Mouse (Mus musculus) cerebellum, postnatal 10 days (tissue): ENCODE results near the gene 9130409I23Rik.

Experiments used
- DNase-seq, 2 experiments: peaks; one replicate each; pipeline ENCODE4 v3.0.0; 2021; ENCODE audit warnings: mixed read lengths in 2 of 2

9130409I23Rik gene

DNA sequence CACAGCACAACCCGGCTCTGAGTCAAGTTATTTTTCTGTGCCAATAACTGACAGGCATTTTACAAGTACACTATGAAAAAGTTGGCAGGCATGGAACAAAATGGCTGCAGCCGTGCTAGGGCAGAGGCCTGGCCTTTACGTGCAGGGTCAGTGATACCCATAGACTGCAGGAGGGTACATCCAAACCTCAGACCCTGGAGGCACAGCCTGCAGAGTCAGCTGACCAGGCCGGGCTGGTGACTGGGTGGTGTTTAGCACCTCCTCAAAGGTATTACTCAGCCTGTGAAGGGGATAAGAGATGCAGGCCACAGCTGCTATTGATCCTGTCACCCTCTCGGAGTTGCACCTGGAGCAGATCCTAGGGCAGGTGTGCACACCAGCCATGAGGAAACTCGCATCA is at the start of gene 9130409I23Rik:
Gene 9130409I23Rik, plus strand, starts transcription at position 301 of the 400 bp plus-strand sequence.
- DNase-seq: no peak

GRCm38 (mm10) chr1:181001621-181002020 is 49.4 kb upstream of the 9130409I23Rik start:
- DNase-seq: no peak

DNA sequence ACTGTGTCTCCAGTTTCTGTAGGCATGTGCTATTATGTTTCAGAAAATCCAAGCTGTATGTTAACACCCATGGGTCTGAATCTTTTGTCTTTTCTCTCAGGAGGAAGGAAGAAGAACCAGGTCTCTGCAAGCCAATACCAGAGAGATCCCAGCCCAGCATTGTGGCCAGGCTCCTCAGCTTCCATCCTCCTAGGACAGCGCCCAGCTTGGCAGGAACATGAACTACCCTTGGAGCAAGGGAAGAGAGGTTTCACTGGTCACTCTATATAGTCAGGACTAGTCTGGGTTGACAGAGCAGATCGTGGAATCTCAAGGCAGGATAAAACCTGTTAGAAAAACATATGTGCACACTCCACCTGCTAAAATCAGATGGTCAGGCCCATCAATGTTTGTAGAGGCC is 47.2 kb upstream of the 9130409I23Rik start:
- no peak for DNase-seq

GRCm38 (mm10) chr1:181005331-181005730 is 45.7 kb upstream of the 9130409I23Rik start:
- no peak for DNase-seq

DNA sequence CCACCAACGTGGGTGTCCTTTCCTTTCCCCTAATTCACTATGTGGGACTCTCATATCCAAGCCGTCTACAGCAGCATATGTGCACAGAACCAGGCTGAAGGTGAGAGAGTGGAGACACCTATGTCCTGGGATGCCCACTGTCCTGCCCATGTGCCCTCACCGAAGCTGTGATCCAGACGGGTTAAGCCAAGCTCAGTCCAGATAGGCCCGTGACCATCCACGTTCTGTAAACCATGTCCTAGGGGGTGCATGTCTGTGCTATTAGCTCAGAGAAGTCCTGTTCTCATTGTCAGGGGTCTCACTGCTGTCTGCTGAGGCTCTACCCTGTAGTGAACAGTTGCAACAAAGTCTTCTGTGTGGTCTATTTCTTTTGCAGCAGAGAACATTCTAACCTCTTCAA is 43.2 kb upstream of the 9130409I23Rik start:
- DNase-seq: no peak

DNA sequence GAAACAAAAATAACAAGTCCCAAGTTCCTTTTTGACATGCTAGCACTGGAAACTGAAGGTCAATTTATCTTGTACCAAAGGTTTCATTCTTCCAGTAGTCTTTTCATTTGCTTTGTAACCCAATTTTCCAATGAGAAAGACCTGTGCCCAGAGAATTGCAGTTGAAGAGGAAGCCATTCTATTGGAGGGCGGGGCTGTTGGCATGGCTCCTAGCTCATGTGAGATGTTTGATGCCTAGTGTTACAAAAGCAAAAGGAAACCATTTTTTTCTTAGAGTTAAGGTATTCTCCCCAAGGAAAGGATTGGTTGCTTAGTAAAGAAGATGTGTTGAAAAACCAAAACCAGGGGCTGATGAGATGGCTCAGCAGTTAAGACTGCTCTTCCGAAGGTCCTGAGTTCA is 42.8 kb upstream of the 9130409I23Rik start:
- DNase-seq: no peak

DNA sequence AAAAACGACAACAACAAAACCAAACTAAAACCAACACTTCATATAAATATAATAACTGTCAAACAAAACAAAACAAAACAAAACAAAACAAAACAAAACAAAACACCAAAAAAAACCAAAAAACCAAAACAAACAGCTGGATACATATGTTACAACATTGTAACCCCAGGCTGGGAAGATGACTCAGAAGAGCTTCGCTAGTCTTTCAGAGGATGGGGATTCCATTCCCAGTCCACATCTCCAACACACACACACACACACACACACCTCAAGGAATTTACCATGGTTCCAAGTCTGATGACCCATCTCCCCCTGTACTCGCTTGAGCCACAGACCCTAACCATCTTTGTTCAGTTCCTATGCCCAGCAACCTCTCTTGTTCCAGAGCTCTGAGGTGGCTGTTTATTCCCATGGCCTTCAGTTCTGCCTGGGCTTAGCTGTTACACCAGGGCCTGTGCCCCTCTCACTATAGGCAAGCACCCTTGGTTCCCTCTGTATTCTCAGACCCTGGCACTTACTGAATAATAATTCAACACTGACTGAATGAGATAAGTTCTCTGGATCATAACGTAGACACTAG is 41.9 kb upstream of the 9130409I23Rik start:
- no peak for DNase-seq

DNA sequence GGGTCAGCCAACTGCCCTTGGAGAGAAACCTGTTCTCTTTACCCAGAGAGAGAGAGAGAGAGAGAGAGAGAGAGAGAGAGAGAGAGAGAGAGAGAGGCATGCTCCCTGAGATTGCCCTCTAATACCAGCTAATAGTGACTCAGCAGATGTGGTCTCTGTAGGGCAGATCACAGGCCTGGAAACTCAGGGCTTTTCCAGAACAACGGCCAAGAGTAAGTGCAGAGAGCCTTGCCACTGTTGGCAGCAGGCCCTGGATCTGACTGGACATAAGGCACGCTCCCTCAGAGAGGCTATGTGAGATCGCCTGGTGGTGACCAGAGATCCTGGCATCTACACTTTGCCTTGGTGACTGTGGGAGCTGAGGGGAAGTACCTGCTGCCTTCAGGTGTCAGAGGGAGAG is 41.3 kb upstream of the 9130409I23Rik start:
- peak; percentile 61 to 67 for DNase-seq

GRCm38 (mm10) chr1:181010171-181010932 is 40.7 kb upstream of the 9130409I23Rik start:
- DNase-seq: peak in 1 of 2 experiments; percentile 17

DNA sequence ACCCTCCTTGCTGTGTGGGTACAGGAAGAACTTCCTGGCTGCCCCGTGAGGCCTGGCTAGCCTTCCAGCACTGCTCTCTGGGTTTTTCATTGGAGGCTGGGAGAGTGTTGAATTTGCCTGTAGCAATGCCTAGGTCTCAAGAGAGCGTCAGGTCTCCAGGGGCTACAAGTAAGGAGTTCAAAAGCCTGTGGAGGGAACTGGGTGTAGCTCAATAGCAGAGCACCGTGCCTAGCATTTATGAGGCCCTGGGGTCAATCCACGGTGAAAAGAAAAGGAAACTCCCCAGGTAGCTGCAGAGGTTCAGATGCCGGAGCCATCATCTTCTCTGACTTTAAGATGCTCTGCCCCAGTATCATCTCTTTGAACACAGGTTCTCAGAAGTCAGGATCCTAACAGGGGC is 39.4 kb upstream of the 9130409I23Rik start:
- no peak for DNase-seq

DNA sequence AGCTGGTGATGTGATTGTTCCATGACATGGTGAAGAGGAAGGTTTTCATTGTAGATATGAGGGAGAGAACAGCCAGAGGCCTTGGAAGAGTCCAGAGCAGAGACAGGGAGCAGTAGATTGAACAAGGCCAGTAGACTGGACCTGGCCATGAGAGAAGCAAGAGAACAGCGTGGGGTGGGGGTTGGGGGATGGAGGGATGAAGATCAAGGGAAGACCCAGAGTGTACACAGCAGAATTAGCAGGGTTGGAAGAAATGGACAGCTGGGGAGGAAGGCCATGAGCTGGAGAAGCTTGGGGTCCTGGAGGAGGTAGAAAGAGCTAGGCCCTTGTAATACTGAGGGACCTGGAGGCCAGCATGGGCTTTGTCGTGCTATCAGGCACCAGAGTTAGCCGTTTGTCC is 38.6 kb upstream of the 9130409I23Rik start:
- no peak for DNase-seq

GRCm38 (mm10) chr1:181013446-181013845 is 37.6 kb upstream of the 9130409I23Rik start:
- no peak for DNase-seq

DNA sequence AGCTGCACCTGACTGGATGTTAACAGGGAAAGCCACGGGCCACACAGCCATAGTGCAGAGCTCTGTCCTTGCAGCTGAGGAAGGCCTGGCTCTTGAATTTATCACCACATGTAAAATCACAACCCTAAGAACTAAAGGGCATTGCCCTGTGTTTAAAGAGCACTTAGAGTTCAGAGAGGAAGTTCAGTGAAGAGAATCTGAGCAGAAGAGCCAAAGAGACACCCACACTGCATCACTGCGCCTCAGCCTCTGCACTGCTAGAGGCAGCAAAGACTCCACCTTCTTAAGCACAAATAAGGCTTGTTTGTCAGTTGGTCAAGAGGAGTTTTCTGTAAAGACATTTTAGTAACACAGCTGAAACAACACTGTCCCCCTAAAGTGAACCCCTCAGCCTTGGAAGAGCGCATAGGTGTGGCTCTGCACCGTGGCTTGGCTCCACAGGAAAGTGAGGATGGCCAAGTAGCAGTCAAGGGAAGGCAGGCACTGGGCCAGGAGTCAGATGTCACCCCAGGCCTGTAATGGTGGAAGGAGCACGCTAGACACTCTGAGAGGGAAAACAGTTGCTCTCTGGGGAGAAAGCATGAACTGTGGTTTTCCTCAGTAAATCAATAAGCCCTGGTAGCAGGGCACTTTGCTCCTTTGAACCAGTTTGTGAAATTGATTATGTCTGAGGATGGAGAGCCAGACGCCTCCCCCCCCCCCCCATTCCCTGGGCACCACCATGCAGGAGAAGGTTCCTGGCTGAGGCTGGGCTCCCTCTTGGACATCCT is 36.1 kb upstream of the 9130409I23Rik start:
- peak; percentile 79 to 84 for DNase-seq

GRCm38 (mm10) chr1:181015558-181015957 is 35.5 kb upstream of the 9130409I23Rik start:
- DNase-seq: peak; percentile 43 to 50

DNA sequence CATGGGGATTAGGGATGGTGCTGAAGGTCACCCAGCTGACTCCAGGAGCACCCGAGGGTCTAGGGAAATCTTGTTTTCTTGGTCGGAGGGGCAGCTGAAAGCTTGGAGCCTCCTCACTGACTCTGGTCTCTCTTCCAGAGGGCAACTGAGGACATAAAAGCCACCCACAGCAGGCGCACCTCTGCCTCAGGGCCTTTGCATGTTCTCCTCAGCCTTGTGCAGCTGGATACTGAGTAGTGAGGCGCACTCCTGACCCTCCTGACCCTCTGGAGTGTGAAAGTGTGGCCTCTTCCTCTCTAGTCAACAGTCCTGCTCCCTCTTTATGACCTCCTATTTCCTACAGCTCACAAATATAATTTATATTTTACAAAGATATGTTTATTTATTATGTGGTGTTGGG is 35.0 kb upstream of the 9130409I23Rik start:
- no peak for DNase-seq

GRCm38 (mm10) chr1:181016532-181017131 is 34.4 kb upstream of the 9130409I23Rik start:
- DNase-seq: peak; percentile 84 to 87

DNA sequence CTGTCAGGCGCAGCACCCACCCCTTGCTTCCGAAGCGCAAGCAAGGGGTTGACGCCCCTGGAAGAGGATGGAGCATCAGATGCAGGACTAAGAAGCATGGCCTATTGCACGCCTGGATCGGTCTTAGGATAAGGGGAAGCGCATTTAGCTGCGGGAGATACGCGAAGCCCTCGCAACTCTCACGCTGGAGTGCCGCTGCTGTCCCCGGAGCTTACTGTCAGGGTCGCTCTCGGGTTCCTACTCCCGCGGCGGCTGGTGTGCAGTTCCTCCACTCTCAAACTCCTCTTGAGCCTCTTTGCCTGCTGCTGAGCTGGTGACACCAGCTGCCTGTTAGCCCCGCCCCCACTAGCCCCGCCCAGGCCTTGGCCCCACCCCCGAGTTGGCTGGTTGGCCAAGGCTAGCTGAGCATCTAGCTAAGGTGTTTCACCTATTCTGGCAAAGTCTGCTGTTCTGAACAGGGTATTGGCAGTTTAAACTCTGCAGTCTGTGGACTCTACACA is 33.8 kb upstream of the 9130409I23Rik start:
- peak; percentile 89 for DNase-seq

GRCm38 (mm10) chr1:181017890-181018420 is 33.1 kb upstream of the 9130409I23Rik start:
- no peak for DNase-seq

- DNase-seq: no peak
Observed at GRCm38 (mm10) chr1:181020756-181021487, 30.1 kb upstream of the 9130409I23Rik start, which contains the start of gene Ephx1. Ephx1 (minus strand) TSS chr1:181020904.

- no peak for DNase-seq
Observed at GRCm38 (mm10) chr1:181021488-181021865, 29.6 kb upstream of the 9130409I23Rik start.

DNA sequence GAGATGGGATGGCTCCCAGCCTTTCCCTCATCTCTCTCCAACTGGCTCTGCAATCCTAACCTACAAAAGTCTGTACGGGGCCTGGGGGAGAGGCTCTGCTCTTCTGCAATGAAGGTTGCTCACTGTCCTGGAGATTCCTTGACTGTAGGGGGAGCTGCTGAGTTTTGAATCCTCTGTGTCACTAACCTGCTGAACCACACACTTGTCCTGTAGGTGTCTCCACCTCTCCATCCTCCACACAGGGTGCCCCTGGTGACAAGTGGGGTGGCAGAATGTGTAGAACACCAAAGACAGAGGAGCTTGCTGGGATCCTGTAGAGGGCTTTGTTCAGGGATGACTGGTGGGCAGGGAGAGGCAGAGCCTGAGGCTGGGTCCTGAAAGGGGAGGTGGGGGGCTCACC is 28.8 kb upstream of the 9130409I23Rik start:
- peak; percentile 79 to 86 for DNase-seq
